Mouse (Mus musculus) olfactory bulb, adult 2 months (tissue): ENCODE results near the gene Clec4e.

Experiments used
- CTCF ChIP-seq: fragments of 200-500 bp; IDR thresholded peaks from 2 replicates; pipeline ENCODE4 v1.5.1; 2012; ENCODE audit warnings: low read depth, mild to moderate bottlenecking, low read length, moderate library complexity; ENCODE audit not compliant: insufficient read depth
- POLR2A ChIP-seq: fragments of 200-500 bp; IDR thresholded peaks from 2 replicates; pipeline ENCODE4 v1.6.1; 2012; ENCODE audit warnings: mild to moderate bottlenecking, low read depth, low read length, moderate library complexity; ENCODE audit not compliant: insufficient read depth

GRCm38 (mm10) chr6:123279443-123279842 is 10.2 kb downstream of the Clec4e start:
- no peak for TF ChIP-seq POLR2A
- TF ChIP-seq CTCF = no peak
